Comparison of ENCODE assay signal across 18 mouse cellular contexts in genomic region chr5:105501136-105501535, GRCm38 (mm10). TPM values are rescaled to one million over a fixed set of nuclear protein-coding genes. Genes with fewer than 3 reads are reported as not detected.
A peak's percentile ranks its signal among the peaks of the same experiment; 100 is the strongest.
DNase-seq lines count a peak whose midpoint lies in the region; TF ChIP-seq lines count a peak whose summit lies in the region.
"Had no signal": no experiment of that assay in that cellular context is flagged by ENCODE, and none has a peak within 500 bp of the region (broad histone marks: within the 10 kb centered on the region; RNA-seq: fewer than 3 reads in every experiment).

No protein-coding gene starts in this region.

- TF ChIP-seq CTCF in E14TG2a.4 (conservative IDR thresholded peaks at IDR 0.05; ENCODE audit: low read length): no peak; the same call in 1 of the 2 replicates

- peak; percentile 82 for DNase-seq in heart, adult 11 months
- DNase-seq in heart, adult 9 months (ENCODE audit: low spot score in 2 of 2): no peak
- peak; percentile 41 for DNase-seq in adrenal gland, postnatal 10 days
- peak; percentile 36 for DNase-seq in induced T-regulatory cell, adult 2 months (ENCODE audit: low read depth)
- DNase-seq in urinary bladder, adult 18-20 months (ENCODE audit: low spot score in 2 of 2): no peak
- no peak for DNase-seq in right cerebral cortex, postnatal 36 days (ENCODE audit: low spot score in 2 of 2)
- DNase-seq in Muller cell, postnatal 12 days (ENCODE audit: inconsistent ontology term): no peak
- DNase-seq: cerebellum, adult 9-11 months; gastrocnemius, postnatal 10 days; heart, postnatal 36 days; kidney, adult 11 months; lung, postnatal 14 days had no signal

- H3K4me3 ChIP-seq in E14TG2a.4 (replicated peaks; ENCODE audit: low read length): 0 out of 2 replicates have a peak overlapping the region, but pooled peaks have one; percentile 4
- H3K4me3 ChIP-seq: erythroblast, embryonic 14.5 days; kidney, embryonic 15.5 days; limb, embryonic 12.5 days; liver, embryonic 15.5 days; neural tube, embryonic 15.5 days had no signal

- H3K4me1 ChIP-seq in E14TG2a.4 (replicated peaks; ENCODE audit: low read depth, low read length): peaks cover 59% of the 10 kb centered on the region

- no peaks in the 10 kb centered on the region for H3K36me3 ChIP-seq in E14TG2a.4 (ENCODE audit: insufficient read depth, low read length)
- H3K36me3 ChIP-seq: kidney, embryonic 15.5 days; limb, embryonic 12.5 days; liver, embryonic 15.5 days; neural tube, embryonic 15.5 days had no signal

- H3K9me3 ChIP-seq in E14TG2a.4 (ENCODE audit: low read length): peaks cover 18% of the 10 kb centered on the region
- H3K9me3 ChIP-seq: kidney, embryonic 15.5 days; liver, embryonic 15.5 days; neural tube, embryonic 15.5 days had no signal

- peaks cover 14% of the 10 kb centered on the region for H3K27me3 ChIP-seq in E14TG2a.4 (ENCODE audit: insufficient read depth, low read length)
- H3K27me3 ChIP-seq: kidney, embryonic 15.5 days; neural tube, embryonic 15.5 days had no signal

RNA-seq across cellular contexts. Expression of gene Lrrc8c, which starts 18.1 kb away (rescaled TPM):
- total RNA-seq in adrenal gland, postnatal 10 days (2021): 10 to 100 TPM; 27.1 to 28.4 TPM

Comparison
In these comparisons a context has a peak if more than half of its experiments do, and no peak if none do; other contexts are left out.
1. DNase-seq: peak in heart, adult 11 months (single experiment), adrenal gland, postnatal 10 days (single experiment) and induced T-regulatory cell, adult 2 months (single experiment); none in heart, adult 9 months (0 of 2), urinary bladder, adult 18-20 months (0 of 2), right cerebral cortex, postnatal 36 days (0 of 2) and Muller cell, postnatal 12 days (single experiment).